Mouse (Mus musculus) forebrain, postnatal 0 days (tissue): ENCODE results near the gene Kif28. TPM values are rescaled to one million over a fixed set of nuclear protein-coding genes. Genes with fewer than 3 reads are reported as not detected.
"Not testable (repeated sequence)": the region's sequence is repeated elsewhere in the genome, so short reads cannot be mapped to it uniquely, and the experiment has no call there.

Experiments used
- ATAC-seq: fragments of 200-750 bp; cut with Nextera tagmentation; 2 replicates; pipeline ENCODE4 v1.8.0; 2017; ENCODE audit warnings: mild to moderate bottlenecking, moderate library complexity
- DNase-seq: peaks from one replicate; pipeline ENCODE4 v3.0.0-alpha.2; 2015
- H3K27ac ChIP-seq: fragments of 300-500 bp; sonication (generic); 2 replicates; pipeline ENCODE4 v1.5.1; 2014; ENCODE audit warnings: low read depth, mild to moderate bottlenecking, antibody characterized with exemption, low read length, moderate library complexity, mixed read lengths
- H3K27me3 ChIP-seq: fragments of 300-500 bp; sonication (generic); 2 replicates; pipeline ENCODE4 v1.6.1; 2014; ENCODE audit warnings: mild to moderate bottlenecking, low read length, mixed read lengths; ENCODE audit not compliant: insufficient read depth
- H3K36me3 ChIP-seq: fragments of 300-500 bp; sonication (generic); 2 replicates; pipeline ENCODE4 v1.6.1; 2014; ENCODE audit warnings: mild to moderate bottlenecking, moderate library complexity; ENCODE audit not compliant: insufficient read depth
- H3K4me1 ChIP-seq: fragments of 300-500 bp; sonication (generic); 2 replicates; pipeline ENCODE4 v1.6.1; 2014; ENCODE audit warnings: antibody characterized with exemption; ENCODE audit not compliant: insufficient read depth
- H3K4me2 ChIP-seq: fragments of 300-500 bp; sonication (generic); 2 replicates; pipeline ENCODE4 v1.6.1; 2014; ENCODE audit warnings: low read depth, mild to moderate bottlenecking, moderate library complexity
- H3K4me3 ChIP-seq: fragments of 300-500 bp; sonication (generic); 2 replicates; pipeline ENCODE4 v1.5.1; 2014; ENCODE audit warnings: low read depth, low read length, mixed read lengths
- H3K9ac ChIP-seq: fragments of 300-500 bp; sonication (generic); 2 replicates; pipeline ENCODE4 v1.6.1; 2014; ENCODE audit warnings: mild to moderate bottlenecking
- H3K9me3 ChIP-seq: fragments of 300-500 bp; sonication (generic); 2 replicates; pipeline ENCODE4 v1.6.1; 2016; ENCODE audit warnings: low read length
- CTCF ChIP-seq: sonication (generic); IDR thresholded peaks from 2 replicates; pipeline ENCODE4 v1.5.1; 2016; ENCODE audit warnings: antibody characterized with exemption, control low read depth, low read depth
- WGBS: fragments of 180-500 bp; shearing (Covaris S2); extraction: QIAGEN DNeasy Blood & Tissue Kit; methylation state at CpG from one replicate; pipeline ENCODE4 v1.1.7; 2014; 5-methylcytosine and 5-hydroxymethylcytosine counted together
- polyA plus RNA-seq: library from polyadenylated mRNA; unstranded; fragments of >200 nt; fragmentation: Nextera tagmentation; extraction: Ambion mirVana; gene quantifications from 2 replicates; pipeline ENCODE4 v1.2.1, GENCODE M21; 2015
- total RNA-seq: library from RNA; depleted of rRNA; stranded (reverse); fragments of >200 nt; gene quantifications from 2 replicates; pipeline ENCODE4 v1.2.3, GENCODE M21; 2014

The Kif28 gene
- total and polyA plus RNA-seq, 2 experiments from 2014 or later: not detected

DNA sequence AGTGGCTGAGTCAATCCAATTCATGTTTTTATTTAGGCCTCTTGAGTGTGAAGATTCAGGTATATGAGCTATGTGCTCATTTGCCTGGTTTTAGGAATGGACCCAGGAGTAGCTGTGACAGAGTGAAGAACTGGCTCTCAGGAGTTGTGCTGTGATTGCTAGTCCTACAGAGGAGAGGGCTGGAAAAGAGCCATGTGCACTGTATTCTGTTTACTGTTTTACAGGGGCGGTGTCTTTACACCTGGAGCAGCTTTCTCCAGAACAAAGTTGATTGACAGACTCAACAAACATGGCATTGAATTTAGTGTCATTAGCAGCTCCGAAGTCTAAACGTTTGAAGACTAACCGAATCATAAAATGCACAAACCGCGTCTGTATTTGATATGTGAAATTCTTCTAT lies 58.7 kb downstream of the Kif28 start:
- H3K4me3 ChIP-seq: no peak overlapping the region
- no peak overlapping the region for H3K27ac ChIP-seq
- ATAC-seq (no peak), DNase-seq (no peak)
- H3K9me3 ChIP-seq: no peaks in the 10 kb centered on the region
- no peak overlapping the region for H3K4me2 ChIP-seq
- no peak overlapping the region for H3K9ac ChIP-seq
- no peaks in the 10 kb centered on the region for H3K4me1 ChIP-seq
- 90% methylated on average over 6 of the region's 6 CpGs for WGBS
- no peak for TF ChIP-seq CTCF
- peaks cover 60% of the 10 kb centered on the region for H3K36me3 ChIP-seq
- no peaks in the 10 kb centered on the region for H3K27me3 ChIP-seq

DNA sequence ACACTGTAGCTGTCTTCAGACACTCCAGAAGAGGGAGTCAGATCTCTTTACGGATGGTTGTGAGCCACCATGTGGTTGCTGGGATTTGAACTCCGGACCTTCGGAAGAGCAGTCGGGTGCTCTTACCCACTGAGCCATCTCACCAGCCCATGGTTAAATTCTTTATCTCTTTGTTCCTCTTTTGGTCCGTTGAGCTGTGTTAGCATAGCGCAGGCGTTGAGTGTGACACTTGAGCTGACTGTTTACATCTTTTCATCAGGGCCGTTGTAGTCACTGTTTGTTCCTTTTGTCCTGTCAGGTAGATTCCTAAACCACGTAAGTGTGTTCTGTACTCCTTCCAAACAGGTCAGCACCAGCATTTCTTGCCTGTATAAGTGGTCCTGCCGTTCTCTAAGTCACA lies 62.3 kb downstream of the Kif28 start:
- 90% methylated on average over 9 of the region's 10 CpGs for WGBS
- H3K4me2 ChIP-seq, H3K27me3 ChIP-seq, H3K9me3 ChIP-seq, H3K9ac ChIP-seq, H3K4me1 ChIP-seq, H3K4me3 ChIP-seq, DNase-seq, H3K27ac ChIP-seq, ATAC-seq: not testable (repeated sequence)
- H3K36me3 ChIP-seq: peaks cover 72% of the 10 kb centered on the region

DNA sequence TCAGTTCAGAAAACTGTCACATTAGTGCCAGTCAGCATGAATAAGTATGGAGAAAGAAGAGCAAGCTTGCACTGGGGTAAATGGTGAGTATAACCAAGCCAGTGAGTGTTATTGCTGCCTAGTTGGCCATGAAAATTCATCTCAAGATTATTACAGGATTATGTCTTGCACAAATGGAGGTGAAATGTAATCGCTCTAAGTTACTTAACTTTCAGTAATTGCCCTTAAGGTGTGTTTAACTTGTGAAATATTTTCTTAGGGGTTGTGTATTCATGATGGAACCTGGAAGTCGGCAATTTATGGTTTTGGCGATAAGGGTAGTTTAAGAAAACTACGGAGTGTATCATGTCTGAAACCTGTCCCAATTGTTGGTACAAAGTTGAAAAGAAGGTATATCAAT lies 65.7 kb downstream of the Kif28 start:
- Histone ChIP-seq H3K4me1 (no peaks in the 10 kb centered on the region), H3K4me2 (no peak overlapping the region), H3K27me3 (no peaks in the 10 kb centered on the region), H3K4me3 (no peak overlapping the region), H3K36me3 (peaks cover 62% of the 10 kb centered on the region), H3K27ac (no peak overlapping the region), H3K9me3 (no peaks in the 10 kb centered on the region), H3K9ac (no peak overlapping the region)
- ATAC-seq (no peak), DNase-seq (no peak)
- 97% methylated on average over 4 of the region's 4 CpGs for WGBS
- no peak for TF ChIP-seq CTCF

DNA sequence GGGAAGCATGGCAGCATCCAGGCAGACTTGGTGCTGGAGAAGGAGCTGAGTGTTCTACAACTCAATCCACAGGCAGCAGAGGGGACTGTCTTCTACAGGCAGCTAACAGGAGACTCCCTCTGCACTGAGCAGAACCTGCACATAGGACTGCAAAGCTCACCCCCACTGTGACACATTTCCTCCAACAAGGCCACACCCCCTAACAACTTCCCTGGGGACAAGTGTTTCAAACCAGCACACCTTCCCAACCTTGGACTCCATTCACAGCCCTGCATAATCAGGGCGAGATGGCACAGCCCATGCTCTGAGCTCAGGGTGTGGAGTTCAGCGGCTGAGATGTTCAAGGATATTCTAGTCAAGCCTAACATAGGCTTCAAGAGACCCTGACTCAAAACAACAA lies 68.0 kb downstream of the Kif28 start:
- ATAC-seq (no peak), DNase-seq (no peak)
- H3K27me3 ChIP-seq: no peaks in the 10 kb centered on the region
- no peak overlapping the region for H3K27ac ChIP-seq
- no peak for TF ChIP-seq CTCF
- peaks cover 51% of the 10 kb centered on the region for H3K36me3 ChIP-seq
- 97% methylated on average over 2 of the region's 2 CpGs for whole genome bisulfite sequencing
- H3K4me2 ChIP-seq: no peak overlapping the region
- H3K9ac ChIP-seq: no peak overlapping the region
- no peaks in the 10 kb centered on the region for H3K4me1 ChIP-seq
- H3K4me3 ChIP-seq: no peak overlapping the region
- H3K9me3 ChIP-seq: no peaks in the 10 kb centered on the region

DNA sequence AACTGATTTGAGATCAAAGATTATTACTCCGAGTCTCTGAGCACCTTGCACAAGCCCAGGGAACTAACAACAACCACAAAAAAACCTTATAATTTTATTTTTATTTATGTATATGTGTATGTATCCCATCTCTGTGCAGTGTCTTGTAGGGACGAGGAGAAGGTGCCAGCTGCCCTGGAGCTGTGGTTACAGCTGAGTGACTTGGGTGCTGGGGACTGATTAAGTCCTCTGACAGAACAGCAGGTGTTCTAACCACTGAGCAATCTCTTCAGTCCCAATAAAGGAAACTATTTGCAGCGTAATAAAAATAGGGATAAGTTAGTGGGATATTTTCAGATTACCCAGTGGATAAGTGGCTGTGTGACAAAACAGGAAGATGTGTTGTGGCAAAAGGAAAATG lies 70.7 kb downstream of the Kif28 start:
- Histone ChIP-seq H3K4me2 (no peak overlapping the region), H3K9ac (no peak overlapping the region), H3K27me3 (no peaks in the 10 kb centered on the region), H3K27ac (no peak overlapping the region), H3K4me3 (no peak overlapping the region), H3K36me3 (peaks cover 35% of the 10 kb centered on the region), H3K4me1 (peaks cover 1% of the 10 kb centered on the region; the same call in 1 of the 2 replicates), H3K9me3 (no peaks in the 10 kb centered on the region)
- ATAC-seq (no peak), DNase-seq (no peak)
- TF ChIP-seq CTCF: no peak
- WGBS: 94% methylated on average over 3 of the region's 3 CpGs

DNA sequence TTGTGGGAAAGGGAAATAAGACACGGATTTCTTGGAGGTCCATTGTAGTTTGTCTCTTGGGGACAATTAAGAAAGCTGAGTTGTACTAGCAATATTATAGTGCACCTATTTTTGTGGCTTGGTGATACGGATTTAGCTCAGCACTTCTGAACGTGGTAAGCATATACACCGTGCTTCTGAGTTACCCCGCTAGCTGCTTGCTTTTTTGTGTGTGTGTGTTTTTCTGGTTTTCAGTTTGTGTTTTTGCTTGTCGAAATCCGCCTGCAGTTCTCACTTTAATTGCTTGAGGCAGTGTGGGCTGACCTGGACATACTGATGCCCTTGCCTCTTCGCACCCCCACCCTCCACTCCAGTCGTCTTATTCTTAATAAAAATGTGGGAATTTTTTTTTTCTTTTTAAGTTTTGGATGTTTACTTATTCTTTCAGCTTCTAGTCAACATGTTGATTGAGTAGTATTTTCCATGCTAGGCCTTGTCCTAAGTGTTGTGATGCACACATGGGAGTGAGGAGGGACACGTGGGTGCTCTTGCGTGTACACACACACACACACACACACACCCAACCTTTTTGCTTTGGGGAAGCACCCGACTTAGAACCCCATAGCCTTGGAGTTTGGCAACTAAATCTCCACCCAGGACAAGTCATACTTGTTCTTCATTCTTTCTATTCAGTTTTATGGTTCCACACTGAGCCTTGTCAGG lies 76.1 kb downstream of the Kif28 start:
- ATAC-seq: peak; percentile 29
- H3K27ac ChIP-seq: peak overlapping the region; percentile 78

DNA sequence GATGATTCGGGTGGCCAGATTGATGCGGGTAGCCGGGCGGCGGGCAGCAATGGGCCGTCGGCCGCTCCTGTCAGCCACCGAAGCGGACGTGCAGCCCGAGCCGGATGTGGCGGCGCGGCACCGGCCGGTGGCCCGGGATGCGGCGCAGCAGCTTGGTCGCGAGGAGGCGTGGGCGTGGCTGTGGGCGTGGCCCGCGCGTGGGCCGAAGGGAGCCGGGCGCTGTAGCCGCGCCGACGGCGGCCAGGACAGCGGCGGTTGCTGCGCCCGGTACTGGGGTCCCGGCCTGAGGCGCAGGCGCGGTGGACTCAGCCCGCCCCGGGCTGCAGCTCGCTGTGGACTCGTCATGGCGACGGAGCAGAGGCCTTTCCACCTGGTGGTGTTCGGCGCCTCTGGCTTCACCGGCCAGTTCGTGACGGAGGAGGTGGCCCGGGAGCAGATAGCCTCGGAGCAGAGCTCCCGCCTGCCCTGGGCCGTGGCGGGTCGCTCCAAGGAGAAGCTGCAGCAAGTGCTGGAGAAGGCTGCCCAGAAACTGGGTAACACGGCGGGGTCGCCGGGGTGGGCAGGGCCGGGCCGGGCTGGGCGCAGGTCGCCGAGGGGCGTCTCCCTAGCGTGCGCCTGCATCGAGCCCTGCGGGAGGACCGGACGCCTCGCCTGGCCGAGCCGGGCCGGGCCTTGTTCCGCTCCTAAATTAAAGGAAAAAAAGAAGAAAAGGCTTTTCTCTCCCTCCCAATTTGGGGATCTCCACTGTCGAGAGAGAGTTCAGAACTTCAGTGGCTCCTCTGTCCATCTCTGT lies 76.9 kb downstream of the Kif28 start, which contains the start of gene Sccpdh:
Gene Sccpdh, plus strand, starts transcription at position 198 of the 793 bp plus-strand sequence.
- peak within 1 kb of the TSS; percentile 90 for H3K9ac ChIP-seq
- no peak for TF ChIP-seq CTCF
- no peaks in the 10 kb centered on the region for H3K9me3 ChIP-seq
- WGBS: 1% methylated on average over 82 of the region's 84 CpGs
- peak within 1 kb of the TSS; percentile 87 for H3K4me3 ChIP-seq
- peak within 1 kb of the TSS; percentile 81 for H3K4me2 ChIP-seq
- 0 out of 2 replicates have a peak, but pooled peaks cover 5% of the 10 kb centered on the region for H3K36me3 ChIP-seq
- no peaks in the 10 kb centered on the region for H3K27me3 ChIP-seq
- DNase-seq (peak; percentile 84), ATAC-seq (peak; percentile 95)
- H3K27ac ChIP-seq: peak within 1 kb of the TSS; percentile 78
- peaks cover 4% of the 10 kb centered on the region; the same call in 1 of the 2 replicates for H3K4me1 ChIP-seq

More for the DNA sequence above, 76.1 kb downstream of the Kif28 start:
- Histone ChIP-seq H3K27me3 (no peaks in the 10 kb centered on the region), H3K36me3 (peaks cover 8% of the 10 kb centered on the region), H3K4me3 (peak overlapping the region; percentile 87), H3K4me1 (peaks cover 4% of the 10 kb centered on the region; the same call in 1 of the 2 replicates), H3K4me2 (peak overlapping the region; percentile 81), H3K9ac (peak overlapping the region; percentile 90), H3K9me3 (no peaks in the 10 kb centered on the region)
- 16% methylated on average over 12 of the region's 12 CpGs for WGBS
- DNase-seq: peak; percentile 40
- peak; percentile 22; the same call in 1 of the 2 replicates for TF ChIP-seq CTCF
